Mouse (Mus musculus) gonadal fat pad, adult 2 months (tissue): ENCODE data around the gene 1810024B03Rik. TPM values are rescaled to one million over a fixed set of nuclear protein-coding genes. Genes with fewer than 3 reads are reported as not detected.
"Not testable (repeated sequence)": the region's sequence is repeated elsewhere in the genome, so short reads cannot be mapped to it uniquely, and the experiment has no call there.

Experiments
- DNase-seq: peaks from one replicate; pipeline ENCODE4 v3.0.0-alpha.2; 2012; ENCODE audit warnings: low read depth
- polyA plus RNA-seq: library from polyadenylated mRNA; depleted of rRNA; stranded (reverse); fragments of >200 nt; gene quantifications from 2 replicates; pipeline ENCODE4 v1.2.3, GENCODE M21; 2012; rRNA removed

The 1810024B03Rik gene
- polyA plus RNA-seq, 1 experiment = 2.2 TPM

DNA sequence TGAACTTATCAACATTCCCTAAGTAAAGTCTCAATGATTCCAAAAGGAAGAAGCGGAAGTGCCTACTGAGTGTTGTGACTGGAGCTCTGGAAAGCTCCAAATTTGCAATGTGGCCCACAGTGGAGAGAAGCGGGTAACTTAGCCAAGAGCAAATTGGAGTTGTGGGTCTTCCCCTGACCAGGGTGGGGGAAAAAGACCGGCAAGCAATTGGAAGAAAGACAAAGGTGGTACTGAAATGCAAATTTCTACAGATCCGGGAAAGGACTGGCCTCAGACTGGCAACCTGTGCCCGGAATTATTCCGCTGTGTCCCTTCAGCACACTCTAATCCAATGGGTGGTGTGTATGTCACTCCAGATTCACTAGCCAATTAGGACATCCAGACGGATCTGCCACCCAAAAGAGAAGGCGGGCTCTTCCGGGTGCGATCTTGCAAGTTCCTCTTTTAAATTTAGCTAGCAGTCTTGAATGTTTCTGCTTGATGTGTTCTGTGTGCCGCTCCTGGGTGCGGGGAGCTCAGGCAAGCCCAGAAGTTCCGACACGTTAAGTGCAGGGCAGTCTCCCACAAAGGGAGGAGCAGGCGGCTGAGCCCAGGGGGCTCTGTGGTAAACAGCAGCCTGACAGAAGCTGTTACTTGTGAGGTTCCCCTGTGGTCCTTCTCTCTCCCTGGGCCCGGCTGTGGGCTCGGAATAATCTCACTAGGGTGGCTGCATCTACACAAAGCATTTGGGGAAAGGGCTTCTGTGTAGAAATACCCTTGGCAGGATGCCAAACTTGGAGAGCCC is 25.3 kb downstream of the 1810024B03Rik start:
- DNase-seq = peak; percentile 63

DNA sequence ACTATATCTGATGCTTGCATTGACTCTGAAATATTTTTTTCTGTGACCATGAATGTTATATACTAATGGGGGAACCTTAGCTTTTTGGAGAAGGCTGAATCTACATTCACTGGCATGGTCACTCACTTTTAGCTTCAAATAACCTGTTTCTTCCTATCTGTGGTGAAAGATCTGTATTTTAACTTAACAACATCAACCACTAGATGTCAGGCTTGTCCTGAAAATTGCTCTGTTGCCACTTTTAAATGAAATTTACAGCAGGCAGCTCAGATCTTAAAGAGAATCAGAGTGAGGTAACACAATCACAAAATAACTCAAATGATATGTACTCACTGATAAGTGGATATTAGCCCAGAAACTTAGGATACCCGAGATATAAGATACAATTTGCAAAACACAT is 41.8 kb downstream of the 1810024B03Rik start:
- not testable (repeated sequence) for DNase-seq

DNA sequence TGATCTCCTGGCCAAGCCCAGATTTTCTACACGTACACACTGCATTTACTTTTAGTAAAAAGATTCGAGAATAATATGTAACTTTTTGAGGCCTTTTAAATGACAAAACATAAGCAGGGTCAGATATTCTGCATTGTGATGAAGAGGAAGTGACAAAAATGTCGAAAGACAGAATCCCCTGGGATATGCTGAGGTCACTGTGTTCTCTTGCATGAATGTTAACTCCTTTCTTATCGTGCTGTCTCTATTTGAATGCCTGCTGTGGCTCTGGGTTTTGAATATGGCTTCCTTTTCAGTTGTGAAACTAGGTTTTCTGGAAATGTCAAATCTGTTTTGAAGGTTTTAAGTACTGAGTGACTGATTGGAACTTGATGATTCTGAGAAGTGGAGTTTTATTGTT is 42.4 kb downstream of the 1810024B03Rik start:
- no peak for DNase-seq

DNA sequence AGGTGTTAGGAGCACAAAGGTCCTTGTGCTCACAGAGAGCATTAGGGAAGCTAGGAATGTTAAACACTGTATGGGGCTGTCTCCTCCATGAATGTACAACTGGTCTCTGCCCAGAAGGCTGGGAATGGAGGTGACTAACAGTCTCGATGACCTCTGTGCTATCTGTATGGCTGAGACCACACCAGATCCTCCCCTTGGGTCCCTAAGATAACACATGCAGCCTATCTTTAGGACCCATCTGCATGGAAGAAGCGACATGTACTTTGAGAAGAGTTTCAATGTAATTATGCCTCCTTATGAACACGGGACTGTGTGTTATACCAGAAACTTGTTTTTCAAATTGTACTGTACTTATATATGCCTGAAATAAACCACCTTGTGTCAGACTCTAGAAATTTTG is 62.4 kb downstream of the 1810024B03Rik start:
- no peak for DNase-seq

DNA sequence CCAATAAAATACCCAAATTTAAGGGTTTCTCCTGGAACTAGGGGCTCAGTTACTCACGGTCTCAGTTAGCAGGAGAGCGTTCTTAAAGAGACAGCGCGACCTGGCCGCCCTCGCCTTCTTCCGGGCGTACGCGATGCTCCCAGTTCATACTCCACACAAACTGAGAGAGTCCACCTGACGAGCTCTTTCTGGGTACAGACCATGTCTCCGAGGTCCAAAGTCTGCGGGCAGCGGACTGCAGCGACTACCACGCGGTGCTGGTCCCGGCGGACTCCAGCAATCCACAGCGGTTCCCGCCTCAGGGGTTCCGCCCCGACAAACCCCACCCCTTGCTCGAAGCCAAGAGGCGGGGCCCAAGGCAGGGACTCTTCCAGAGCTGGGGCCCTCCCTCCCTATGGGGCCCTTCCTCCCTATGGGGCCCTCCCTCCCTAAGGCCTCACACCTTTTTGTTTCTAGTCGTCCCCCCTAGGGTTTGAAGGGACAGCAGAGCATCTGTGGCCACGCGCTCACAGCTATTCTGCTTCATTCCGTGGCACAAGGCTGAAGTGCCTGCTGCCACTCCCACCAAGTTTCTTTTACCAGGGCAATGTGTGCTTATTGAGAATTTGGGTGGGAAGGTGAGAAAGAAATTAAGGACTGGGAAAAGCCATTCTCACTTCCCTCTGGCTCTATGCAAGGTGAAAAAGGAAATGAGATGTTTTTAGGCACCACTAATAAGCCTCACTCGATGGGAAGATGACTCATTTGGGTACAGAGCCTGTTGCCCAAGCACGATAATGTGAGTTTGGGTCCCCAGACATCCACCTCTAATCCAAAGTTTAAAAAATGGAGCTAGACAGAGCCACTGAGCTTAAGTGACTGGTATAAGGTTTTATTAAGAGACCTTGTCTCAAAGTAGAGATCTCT is 64.7 kb downstream of the 1810024B03Rik start, which contains the start of gene Itpripl1:
Gene Itpripl1, minus strand, starts transcription at position 285 of the 906 bp plus-strand sequence.
- DNase-seq = no peak

DNA sequence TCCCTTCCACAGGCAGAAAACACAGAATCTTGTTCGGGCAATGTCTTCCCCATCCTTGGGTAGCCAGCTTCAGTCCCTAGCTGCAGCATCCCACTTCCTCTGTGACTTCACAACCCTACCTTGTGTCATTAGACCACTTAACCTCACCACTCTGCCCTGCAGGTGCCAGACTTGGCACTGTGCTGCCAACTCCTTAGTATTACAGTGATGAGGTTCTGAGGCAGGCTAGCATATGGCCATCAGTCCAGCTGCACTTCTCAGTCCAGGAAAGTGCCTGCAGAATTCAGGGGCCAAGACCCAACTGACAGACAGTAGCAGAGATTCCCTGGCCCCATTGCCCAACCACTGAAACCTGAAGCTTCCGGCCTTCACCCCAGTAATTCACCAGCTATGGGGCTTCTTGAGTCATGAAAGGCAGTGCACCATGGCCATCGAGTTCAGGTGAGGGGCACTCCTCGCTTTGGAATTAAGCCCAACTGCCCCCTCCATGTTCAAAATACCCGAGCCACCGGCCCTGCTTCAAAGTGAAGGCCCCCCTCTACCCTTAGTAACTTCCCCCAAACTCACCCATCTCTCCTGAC is 65.4 kb downstream of the 1810024B03Rik start:
- no peak for DNase-seq

DNA sequence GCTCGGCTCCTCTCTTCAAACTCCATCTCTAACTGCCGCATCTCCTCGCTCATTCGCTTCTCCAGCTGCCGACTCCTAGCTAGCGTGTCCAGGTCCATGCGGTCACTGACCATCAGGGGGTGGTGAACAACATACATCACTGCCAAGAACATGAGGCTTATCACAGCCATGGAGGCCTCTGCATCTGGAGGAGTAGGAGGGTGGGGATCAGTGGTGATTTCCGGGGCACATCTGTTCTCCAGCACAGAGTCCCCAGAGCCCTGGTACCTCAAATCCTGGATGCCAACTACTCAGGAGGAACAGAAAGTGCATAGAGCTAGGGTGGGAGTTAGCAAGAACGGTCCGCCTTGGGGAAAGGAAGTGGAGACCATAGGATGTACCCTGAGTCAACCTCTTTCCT is 66.0 kb downstream of the 1810024B03Rik start:
- DNase-seq = no peak

DNA sequence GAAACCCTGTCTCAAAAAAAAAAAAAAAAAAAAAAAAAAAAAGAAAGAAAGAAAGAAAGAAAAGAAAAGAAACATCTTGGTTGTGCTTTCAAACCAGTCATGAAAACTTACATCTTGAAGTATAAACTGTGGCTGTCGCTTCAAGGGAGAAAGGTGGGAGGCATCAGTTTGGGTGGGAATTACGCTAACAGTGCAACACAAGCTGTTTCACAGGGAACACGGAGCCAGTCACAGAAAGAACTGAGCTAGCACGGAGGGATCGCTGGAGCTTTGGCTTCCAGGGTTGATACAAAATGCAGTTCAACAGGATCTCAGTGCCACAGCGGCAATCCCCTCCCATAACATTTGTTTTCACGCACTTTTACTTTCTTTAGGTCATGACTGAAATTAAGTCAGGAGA is 68.1 kb downstream of the 1810024B03Rik start:
- DNase-seq = no peak

DNA sequence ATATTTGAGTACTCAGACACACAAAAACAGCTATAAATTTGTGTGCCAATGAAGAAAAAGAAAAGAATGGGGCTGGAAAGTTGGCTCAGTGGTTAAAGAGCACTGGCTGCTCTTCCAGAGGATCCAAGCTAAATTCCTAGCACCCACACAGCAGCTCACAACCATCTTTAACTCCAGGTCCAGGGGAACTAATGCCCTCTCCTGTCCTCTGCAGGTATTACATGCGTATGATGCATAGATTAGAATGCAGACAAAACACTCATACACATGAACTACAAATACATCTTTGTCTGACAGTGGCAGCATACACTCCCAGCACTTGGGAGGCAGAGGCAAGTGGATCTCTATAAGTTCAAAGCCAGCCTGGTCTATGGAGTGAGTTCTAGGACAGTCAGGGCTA is 68.5 kb downstream of the 1810024B03Rik start:
- no peak for DNase-seq

DNA sequence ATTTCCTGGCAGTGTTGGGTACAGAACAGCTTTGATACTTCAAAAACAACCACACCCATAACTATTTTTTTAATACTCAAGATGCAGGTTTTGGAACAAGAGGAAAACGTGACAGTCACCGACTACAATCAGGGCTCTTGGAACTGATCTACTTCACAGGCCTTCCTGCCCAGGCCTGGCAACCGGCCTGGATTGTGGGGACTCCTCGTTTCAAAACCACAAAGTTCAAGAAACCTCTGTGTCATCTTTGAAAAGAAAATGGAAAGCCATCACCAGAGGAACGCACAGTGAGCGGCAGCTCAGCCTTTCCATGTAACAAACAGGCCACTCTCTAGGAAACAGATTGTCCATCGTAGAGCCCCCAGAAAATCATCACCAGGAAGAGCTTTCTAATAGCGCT is 69.0 kb downstream of the 1810024B03Rik start:
- no peak for DNase-seq

DNA sequence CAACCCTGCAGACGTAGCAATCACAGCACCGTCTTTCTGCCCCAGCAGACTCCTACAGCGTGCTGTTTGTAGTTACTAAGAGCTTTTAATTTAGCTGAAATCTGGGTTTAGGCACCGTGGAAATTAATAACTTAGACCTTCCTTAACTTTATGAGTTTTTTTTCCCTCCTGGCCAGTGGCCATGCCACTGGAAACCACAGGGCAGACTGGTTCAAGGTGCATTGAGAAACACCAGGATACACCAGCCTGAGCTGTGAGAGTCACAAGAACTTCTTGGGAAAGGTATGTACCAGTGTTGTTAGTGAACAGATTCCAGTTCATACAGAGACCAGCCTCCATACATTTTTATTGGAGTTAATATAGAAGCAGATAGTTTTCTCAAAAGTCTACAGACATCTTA is 69.6 kb downstream of the 1810024B03Rik start:
- DNase-seq = peak; percentile 64

DNA sequence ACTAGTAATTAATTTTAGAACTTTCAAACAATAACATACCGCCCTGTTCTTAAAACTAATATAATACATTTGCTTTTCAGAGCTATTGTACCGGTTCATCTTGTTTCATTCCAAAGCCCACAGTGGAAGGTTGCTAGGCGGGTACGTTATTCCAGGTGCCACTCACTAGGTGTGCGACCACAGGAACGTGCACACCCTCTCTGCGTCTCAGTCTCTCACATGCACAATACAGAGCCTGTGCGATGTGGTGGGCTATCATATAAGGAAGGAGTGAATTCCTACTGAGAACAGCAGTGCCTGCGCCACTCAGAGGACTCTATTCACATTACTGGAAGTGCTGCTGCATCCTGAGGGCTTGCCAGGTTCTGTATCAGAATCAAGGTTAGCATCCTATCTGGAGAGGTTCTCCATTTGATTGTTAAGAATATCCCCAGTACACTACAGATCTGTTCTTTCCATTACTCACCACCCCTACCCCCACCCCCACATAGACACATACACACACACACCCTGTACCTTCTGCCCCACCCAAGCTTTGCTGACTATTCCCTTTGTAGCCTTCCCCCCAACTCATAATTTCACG is 70.2 kb downstream of the 1810024B03Rik start:
- DNase-seq = no peak

DNA sequence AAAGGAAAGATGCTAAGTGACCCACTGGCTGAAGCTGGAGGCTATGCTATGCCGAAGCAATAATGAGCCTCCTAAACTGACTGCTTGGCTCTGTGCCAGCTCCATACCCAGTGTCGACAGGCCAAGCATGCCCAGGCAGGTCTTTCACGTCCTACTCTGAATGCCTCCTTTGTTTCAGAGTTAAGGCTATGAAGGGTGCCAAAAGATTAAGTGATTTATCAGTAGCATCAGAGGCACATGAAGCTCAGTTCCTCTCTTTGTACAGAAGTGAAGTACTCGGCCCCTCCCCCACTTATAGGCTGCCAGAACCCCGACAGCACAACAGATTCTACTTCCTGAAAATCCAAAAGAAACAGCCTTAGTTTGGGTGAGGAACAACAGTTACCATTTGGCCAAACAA is 71.1 kb downstream of the 1810024B03Rik start:
- peak; percentile 99 for DNase-seq

Other genes starting within 250 kb of the 1810024B03Rik start
- gene Ap4e1, start 199.6 kb downstream of the 1810024B03Rik start, polyA plus RNA-seq = 3.5 and 3.6 TPM in 2 replicates
- 13.5 and 18.6 TPM in 2 replicates for gene Blvra, start 137.6 kb downstream of the 1810024B03Rik start, polyA plus RNA-seq
- gene Ncaph, start 74.3 kb downstream of the 1810024B03Rik start, polyA plus RNA-seq = 0.93 and 1.1 TPM in 2 replicates
- gene Itpripl1, start 64.8 kb downstream of the 1810024B03Rik start, polyA plus RNA-seq = 11.6 and 14.4 TPM in 2 replicates
- 50.9 and 53.5 TPM in 2 replicates for gene Snrnp200, start 106 bp upstream of the 1810024B03Rik start, polyA plus RNA-seq
- gene Ciao1, start 39.5 kb upstream of the 1810024B03Rik start, polyA plus RNA-seq = 58.5 and 66.1 TPM in 2 replicates
- gene Tmem127, start 39.6 kb upstream of the 1810024B03Rik start, polyA plus RNA-seq = 70.6 and 74.0 TPM in 2 replicates
- 35.5 and 38.2 TPM in 2 replicates for gene Stard7, start 61.9 kb upstream of the 1810024B03Rik start, polyA plus RNA-seq
- 1.8 and 2.7 TPM in 2 replicates for gene Dusp2, start 127.9 kb upstream of the 1810024B03Rik start, polyA plus RNA-seq
- not detected in 2 replicates for gene Astl, start 130.4 kb upstream of the 1810024B03Rik start, polyA plus RNA-seq
- 0.54 and 1.1 TPM in 2 replicates for gene Adra2b, start 154.9 kb upstream of the 1810024B03Rik start, polyA plus RNA-seq
- 0.32 and 0.37 TPM in 2 replicates for gene Gpat2, start 216.9 kb upstream of the 1810024B03Rik start, polyA plus RNA-seq
- gene Fahd2a, start 236.3 kb upstream of the 1810024B03Rik start, polyA plus RNA-seq = 33.7 and 36.5 TPM in 2 replicates